Mouse (Mus musculus) myocyte (in vitro differentiated cells): Measurements from ENCODE around the gene Cenpq.

Experiments used
- CEBPB ChIP-seq: IDR thresholded peaks from 2 replicates; pipeline ENCODE4 v1.6.1; 2011; ENCODE audit warnings: mild to moderate bottlenecking, moderate library complexity; ENCODE audit not compliant: poor library complexity, insufficient read depth, severe bottlenecking
- E2F4 ChIP-seq: IDR thresholded peaks from one replicate; pipeline ENCODE4 v1.6.1; 2011; ENCODE audit warnings: mild to moderate bottlenecking, control low read depth, moderate library complexity; ENCODE audit not compliant: insufficient read depth
- POLR2A ChIP-seq: IDR thresholded peaks from one replicate; pipeline ENCODE4 v1.6.1; 2011; ENCODE audit warnings: low read depth, mild to moderate bottlenecking, control low read depth, moderate library complexity; ENCODE audit not compliant: insufficient read length
- POLR2AphosphoS2 ChIP-seq: IDR thresholded peaks from one replicate; pipeline ENCODE4 v1.6.1; 2011; ENCODE audit warnings: low read depth, control low read depth; ENCODE audit not compliant: insufficient read length
- REST ChIP-seq: IDR thresholded peaks from one replicate; pipeline ENCODE4 v1.6.1; 2011; ENCODE audit warnings: mild to moderate bottlenecking, control low read depth, moderate library complexity; ENCODE audit not compliant: insufficient read depth, insufficient read length
- TCF12 ChIP-seq: IDR thresholded peaks from one replicate; pipeline ENCODE4 v1.6.1; 2011; ENCODE audit warnings: mild to moderate bottlenecking, control low read depth; ENCODE audit not compliant: poor library complexity, insufficient read depth, severe bottlenecking

GRCm38 (mm10) chr17:40882172-40882571, 52.7 kb downstream of the Cenpq start:
- no peak for TF ChIP-seq CEBPB
- no peak for TF ChIP-seq POLR2A
- TF ChIP-seq POLR2AphosphoS2: no peak
- TF ChIP-seq TCF12: no peak
- no peak for TF ChIP-seq REST
- TF ChIP-seq E2F4: no peak
